Mouse (Mus musculus): Measurements from ENCODE around the gene Lrmp.

- TF ChIP-seq POLR2A (IDR thresholded peaks at IDR 0.05; ENCODE audit: borderline replicate concordance, control insufficient read depth, low read depth, low read length), result no peak
- TF ChIP-seq CTCF (IDR thresholded peaks at IDR 0.05; ENCODE audit: control insufficient read depth, insufficient read depth, low read length), result no peak
Observed at GRCm38 (mm10) chr6:145104241-145104939, 11.1 kb upstream of the Lrmp start.

Data from bone marrow, adult 2 months (tissue).